Mouse (Mus musculus): Measurements from ENCODE around the gene Fbn1.

GRCm38 (mm10) chr2:125484164-125484563 is 23.6 kb downstream of the Fbn1 start:
- no peak for TF ChIP-seq CTCF (IDR thresholded peaks at IDR 0.05; ENCODE audit: low read depth, low read length)
- no peak for TF ChIP-seq POLR2A (IDR thresholded peaks at IDR 0.05; ENCODE audit: borderline replicate concordance, low read depth, low read length)

All from bone marrow macrophage, adult 2 months (primary cell).